Mouse (Mus musculus): ENCODE measurements around the gene Tjp2.
A peak's percentile ranks its signal among the peaks of the same experiment; 100 is the strongest.
"Not testable (repeated sequence)": the region's sequence is repeated elsewhere in the genome, so short reads cannot be mapped to it uniquely, and the experiment has no call there.

Tjp2 gene

DNA sequence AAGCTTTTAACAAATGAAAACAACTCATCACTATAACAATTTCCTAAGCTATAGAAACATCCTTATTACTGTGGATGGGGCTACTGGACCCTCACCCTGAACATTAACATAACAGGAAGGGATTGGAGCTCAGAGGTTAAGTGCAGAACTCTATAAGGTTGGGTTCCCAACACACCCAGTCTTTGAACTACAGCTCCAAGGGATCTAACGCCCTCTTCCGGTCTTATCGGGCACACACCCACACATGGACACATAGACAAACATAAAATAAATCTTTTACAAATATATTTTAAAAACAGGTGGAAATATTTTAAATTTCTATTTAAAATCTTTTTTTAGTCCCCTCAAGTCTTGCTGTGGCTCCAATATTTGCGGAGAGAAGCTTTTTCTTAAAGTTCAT is 3.4 kb downstream of the Tjp2 start:
- no peak for DNase-seq (ENCODE audit: low spot score)

DNA sequence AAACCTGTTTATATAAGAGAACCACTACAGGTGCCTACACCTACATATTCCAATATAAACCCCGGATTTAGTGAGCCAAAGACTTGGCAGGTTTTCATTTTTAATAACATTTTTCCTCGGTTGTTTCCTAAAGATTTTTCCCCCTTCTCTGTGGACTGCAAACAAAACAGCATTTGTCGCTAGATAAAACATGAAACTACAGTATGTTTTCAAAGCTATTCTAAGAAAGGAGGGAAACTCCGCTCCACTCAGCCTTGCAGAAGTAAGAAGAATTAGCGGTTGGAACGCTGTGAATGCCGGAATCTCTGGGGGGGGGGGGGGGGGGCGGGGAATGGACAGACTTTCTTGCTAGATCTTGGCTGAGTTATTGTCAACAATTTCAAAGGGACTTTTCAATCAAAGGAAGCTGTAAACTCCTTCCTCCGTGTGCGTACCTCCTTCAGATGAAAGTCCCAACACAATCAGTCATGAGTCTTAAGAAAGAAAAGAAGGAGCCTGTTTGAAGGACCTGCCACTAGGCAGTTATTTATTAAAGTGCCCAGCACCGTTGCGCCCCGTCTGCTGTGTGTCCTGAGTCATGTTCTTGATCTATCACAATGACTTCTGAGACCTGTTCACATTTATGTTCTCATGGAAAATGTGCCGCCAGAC is 3.9 kb downstream of the Tjp2 start:
- DNase-seq (ENCODE audit: low spot score): peak; percentile 38

DNA sequence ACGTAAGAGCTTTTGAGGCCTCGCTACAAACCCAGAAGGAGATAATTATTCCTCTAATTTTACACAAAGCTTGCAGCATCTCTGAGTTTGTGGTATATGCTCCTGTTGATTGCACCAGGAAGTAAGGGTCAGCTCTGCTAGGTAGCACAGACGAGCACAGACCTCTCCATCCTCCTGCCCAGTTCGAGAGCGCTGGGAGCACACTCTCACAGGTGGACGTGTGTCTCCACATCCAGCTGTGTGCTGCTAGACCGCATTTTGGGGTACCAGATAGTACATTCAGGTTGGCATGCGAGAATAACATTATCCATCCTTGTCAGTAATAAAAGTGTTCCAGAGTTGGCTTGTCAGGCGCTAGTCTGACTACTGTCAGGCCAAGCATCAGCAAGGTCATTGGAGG is 5.8 kb downstream of the Tjp2 start:
- DNase-seq (ENCODE audit: low spot score): no peak

DNA sequence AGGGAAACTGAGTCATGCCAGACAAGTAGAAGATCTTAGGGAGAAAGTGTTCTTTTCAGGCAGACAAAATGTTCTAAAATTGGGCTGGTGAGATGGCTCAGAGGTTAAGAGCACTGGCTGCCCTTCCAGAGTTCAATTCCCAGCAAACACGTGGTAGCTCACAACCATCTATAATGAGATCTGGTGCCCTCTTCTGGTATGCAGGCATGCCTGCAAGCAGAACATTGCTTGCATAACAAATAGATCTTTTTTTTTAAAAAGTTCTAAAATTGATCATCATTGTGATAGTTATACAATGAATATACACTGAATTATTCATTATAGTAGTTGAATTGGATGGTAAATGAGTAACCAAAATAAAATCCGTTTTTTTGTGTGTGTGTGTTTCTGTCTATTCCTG is 6.5 kb downstream of the Tjp2 start:
- DNase-seq (ENCODE audit: low spot score): no peak

DNA sequence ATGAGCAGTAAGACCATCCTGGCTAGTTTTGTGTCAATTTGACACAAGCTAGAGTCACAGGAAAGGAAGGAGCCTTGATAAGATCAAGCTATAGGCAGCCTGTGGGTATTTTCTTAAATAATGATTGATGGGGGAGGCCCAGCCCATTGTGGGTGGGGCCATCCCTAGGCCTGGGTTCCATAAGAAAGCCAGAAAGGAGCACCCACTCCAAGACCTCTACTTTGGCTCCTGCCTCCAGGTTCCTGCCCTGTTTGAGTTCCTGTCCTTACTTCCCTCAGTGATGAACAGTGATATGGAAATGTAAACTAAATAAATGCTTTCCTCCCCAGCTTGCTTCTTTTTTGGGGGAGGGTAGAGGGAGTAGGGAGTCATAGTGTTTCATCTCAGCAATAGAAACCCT is 7.0 kb downstream of the Tjp2 start:
- DNase-seq (ENCODE audit: low spot score): no peak

DNA sequence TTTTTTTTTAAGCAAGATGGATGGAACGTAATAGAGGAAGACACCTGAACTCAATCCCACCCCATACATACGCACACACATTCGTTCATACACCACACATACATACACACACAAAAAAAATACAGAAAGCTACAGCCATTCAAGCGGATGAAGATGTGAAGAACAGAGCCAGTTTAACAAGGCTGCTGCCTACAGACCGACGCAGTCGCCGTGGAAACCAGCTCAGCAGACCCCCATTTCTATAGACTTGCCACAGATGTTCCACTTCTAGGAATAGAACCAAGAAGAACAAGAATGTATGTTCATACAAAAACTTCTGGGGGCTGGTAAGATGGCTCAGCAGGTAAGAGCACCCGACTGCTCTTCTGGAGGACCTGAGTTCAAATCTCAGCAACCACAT is 8.1 kb downstream of the Tjp2 start:
- DNase-seq (ENCODE audit: low spot score): no peak

DNA sequence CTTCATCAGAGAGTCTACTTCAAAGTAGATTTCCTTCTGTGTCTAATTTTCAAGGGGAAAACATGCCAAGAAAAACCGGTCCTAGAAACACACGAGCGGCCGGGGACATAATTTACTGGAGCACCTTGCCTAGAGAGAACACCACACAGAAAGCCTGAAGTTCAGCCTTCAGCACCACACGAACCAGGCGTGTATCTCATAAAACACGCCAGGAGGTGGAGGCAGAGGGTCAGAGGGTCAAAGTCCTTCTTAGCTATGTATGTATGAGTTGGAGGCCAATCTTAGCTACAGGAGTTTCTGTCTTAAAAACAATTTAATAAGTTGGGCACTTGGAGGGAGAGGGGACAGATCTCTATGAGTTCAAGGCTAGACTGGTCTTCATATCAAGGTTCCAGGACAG is 9.9 kb downstream of the Tjp2 start:
- DNase-seq (ENCODE audit: low spot score): no peak

DNA sequence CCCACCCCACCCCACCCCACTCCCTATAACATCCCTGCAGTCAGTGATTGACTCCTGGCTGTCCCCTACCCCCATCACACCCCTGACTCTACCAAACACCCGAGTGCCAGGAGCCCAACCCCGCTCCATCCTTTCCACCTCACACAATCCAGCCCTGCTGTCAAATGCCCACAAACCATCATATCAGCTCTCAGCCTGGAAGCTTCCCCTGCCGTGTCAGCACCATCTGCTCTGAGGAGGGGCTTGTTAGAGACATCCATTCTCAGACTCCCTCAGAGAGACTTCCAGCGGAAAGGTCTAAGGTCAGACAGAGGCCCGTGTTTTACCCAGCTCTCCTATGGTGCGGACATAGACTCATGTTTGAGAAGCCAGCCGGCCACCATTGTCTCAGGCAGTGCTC is 11.5 kb downstream of the Tjp2 start:
- DNase-seq (ENCODE audit: low spot score): peak; percentile 72

DNA sequence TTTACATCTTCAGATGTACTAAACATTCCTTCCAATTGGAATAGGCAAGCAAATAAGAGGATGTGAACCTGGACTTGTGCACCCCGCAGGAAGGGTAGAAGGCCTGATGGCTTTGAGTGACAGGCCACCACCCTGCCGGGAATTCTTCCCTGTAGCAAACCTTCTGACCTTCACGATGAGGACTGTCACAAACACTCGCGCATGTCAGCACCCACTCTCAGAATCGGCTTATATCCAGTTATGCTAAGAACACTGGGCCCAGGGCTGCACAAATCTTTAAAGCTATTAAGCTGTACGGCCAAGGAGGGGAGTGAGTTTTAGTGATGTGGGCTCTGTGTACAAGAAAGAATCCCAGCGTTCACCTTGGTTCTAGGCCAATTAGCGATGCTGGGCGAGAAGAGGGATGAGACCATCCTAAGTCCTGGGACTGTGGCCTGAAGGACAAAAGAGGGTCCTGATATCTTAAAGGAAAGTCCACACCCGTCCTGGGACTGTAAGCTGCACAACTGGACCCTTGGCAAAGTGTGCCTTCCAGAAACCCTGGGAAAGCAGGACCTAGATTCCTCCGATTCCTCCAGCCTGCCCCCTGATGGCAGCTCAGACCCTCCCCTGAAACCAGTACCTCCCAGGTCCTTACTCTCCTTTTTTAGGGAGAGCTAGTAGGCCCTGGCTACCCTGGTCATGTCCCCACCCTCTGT is 12.1 kb downstream of the Tjp2 start:
- DNase-seq (ENCODE audit: low spot score): no peak

DNA sequence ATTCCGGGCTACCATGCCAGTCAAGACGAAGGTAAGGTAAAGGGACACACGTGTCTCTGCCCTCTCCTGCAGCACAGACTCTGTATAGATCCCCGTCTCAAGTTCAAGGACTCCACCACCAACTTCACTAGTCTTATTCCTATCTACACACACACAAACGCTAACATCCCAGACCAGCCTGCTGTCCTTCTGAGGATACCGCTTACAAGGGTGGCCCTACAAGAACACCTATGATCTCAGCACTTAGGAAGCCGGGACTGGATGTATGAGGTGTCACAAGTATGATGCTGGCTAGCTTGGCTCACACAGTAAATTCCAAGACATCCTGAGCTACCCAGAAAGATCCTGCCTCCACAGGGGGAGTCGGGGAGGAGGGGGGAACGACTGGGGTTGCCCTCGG is 13.7 kb downstream of the Tjp2 start:
- DNase-seq (ENCODE audit: low spot score): no peak

DNA sequence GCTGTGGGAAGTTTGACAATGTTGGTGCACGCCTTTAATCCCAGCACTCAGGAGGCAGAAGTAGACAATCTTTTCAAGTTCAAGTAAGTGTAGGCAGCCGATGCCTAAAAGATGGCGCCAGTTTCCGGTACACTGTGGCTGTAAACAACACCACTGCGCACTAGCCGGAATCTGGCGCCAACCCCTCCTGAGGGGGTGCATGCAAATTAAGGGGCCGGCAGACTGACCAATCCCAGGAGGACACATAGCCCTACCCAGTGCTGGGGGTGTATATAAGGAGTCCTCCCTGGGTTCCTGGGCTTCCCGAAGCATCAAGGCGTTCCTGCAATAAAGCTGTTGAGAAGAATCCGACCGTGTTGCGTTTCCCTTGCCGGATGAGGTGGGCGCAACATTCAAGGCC is 15.3 kb downstream of the Tjp2 start:
- DNase-seq (ENCODE audit: low spot score): no peak

DNA sequence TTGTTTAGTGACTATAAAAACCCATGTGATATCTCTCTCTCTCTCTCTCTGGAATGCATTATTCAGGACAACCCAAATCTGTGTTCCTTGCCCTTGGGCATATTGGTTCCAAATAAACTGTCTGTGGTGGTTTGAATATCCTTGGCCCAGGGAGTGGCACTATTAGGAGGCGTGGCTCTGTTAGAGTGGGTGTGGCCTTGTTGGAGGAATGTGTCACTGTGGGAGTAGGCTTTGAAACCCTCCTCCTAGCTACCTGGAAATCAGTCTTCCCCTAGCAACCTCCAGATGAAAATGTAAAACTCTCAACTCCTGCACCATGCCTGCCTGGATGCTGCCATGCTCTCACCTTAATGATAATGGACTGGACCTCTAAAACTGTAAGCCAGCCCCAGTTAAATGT is 16.9 kb downstream of the Tjp2 start:
- DNase-seq (ENCODE audit: low spot score): no peak

DNA sequence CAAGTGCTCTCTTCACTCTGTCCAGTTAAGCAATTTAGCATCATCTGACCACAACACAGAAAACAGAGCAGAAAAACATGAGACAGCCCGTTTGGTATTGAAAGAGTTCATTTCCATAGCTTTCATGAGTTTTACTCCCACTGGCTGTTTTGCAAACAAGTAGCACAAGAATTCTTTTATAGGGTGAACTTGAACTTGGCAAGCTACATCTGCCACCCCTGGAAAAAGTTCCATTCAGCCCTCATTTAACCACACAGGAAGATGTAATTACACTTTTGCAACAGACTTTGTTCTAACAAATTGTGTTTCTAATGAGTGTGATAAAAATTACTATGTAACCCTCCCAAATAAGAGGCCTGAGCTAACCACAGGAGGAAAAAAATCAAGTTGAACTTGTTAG is 19.8 kb downstream of the Tjp2 start:
- DNase-seq (ENCODE audit: low spot score): no peak

DNA sequence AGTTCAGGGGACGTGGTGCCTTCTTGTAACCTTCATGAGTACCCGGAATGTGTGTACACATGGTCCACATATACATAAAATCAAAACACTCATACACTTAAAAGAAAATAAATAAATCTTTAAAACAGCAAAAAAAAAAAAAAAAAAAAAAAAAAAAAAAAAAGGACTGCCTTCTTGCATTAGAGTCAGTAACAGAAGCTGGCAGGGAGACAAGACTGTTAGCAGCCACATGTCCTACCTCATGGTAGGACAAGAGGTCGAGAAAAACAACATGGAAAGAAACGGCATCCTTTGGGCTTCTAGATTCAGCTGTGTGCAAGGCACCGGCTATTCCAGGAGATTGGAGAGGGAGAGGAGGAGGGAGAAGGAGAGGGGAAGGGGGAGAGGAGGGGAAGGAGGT is 23.0 kb downstream of the Tjp2 start:
- DNase-seq (ENCODE audit: low spot score): no peak

DNA sequence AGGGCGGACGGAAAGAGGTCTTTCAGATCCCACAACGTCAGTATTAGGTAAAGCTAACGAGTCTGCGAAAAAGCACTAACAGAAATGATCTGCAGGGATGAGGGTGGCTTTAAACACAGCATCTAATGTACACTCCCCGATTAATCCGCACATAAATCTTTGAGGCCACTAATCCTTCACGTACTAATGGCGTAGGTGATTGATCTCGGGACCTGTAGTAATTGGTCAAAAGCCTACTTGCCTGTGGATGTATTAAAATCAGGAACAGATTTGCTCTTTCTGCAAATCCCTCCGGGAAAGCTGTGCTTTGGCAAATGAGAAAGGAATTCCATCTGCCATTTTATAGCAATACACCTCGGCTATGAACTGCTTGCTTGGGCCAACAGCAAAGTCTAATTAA is 24.3 kb downstream of the Tjp2 start:
- peak; percentile 56 for DNase-seq (ENCODE audit: low spot score)

DNA sequence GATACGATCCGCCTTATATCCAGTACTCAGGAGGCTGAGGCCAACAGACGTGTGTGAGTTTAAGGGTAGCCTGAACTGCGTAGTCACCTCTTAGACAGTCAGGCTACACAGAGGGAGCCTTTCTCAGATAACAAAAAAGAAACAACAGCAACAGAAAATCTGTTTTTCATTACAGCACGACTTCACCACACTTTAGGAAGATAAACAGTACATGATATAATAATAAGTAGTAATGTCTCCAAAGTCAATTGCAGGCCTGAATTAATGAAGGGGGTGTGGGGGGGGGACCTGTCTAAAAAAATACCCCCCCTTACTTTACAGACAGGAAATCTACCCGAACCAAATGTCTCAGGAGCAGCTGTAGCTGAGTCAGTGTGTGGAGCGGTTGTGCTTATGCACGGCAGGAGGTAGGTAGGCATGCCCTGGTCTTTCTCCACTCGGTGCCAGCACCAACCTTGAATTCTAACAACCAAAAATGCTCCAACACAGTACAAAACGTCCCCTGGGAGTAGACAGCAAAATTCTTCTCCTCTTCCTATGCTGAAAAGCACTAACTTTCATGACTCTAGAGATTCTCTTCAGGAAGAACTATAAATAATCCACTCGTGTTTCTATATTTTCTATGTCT is 26.0 kb downstream of the Tjp2 start:
- no peak for DNase-seq (ENCODE audit: low spot score)

DNA sequence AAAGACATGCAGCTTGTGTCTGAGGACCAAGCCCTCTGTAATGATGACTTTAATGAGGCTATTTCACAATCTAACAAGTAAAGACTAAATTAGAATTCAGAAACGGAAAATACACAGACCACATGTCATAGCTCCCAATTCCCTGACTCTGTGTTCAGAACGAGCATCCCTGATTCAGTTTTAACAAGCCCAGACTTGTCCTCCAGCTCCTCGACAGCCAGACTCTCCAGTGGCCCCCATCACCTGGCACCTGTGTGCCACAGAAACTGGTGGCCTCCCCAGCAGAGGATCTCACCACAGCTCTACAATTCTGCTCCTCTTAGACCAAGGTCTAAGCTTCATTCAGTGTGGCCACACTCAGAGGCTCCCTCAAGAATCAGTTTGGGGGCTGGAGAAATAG is 27.5 kb downstream of the Tjp2 start:
- DNase-seq (ENCODE audit: low spot score): no peak

DNA sequence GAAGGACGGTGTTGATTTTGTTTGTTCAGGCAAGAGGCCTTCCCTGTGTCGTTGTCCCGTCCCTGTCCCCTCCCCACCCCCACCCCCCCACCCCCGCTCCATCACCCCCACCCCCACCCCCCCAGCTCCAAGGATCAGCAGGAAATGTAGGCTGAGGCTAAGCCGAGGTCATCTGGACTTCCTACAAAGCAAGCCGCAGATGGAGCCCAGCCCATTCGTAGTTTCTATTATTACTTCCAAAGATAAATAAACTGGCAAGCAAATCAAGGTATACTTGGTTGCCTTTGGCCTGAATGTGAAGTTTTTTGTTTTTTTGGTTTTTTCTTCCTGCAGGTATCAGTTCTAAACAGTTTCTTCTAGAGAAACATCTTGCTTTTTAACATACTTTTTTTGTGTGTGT is 29.6 kb downstream of the Tjp2 start:
- no peak for DNase-seq (ENCODE audit: low spot score)

DNA sequence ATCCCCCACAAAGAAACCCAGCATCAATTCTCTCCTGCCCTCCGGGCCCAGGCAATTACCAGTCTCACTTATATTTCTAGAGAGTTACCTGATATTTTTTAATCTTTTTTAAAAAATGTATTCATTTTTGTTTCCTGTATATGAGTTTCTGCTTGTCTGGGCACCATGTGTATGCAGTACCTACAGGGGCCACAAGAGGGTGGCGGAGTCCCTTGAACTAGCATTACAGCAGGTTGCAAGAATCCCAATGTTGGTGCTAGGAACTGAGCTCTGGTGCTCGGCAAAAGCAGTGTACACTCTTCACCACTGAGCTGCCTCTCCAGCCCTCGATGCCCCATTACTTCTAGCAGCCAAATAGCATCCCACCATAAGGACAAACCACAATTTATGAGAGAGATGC is 30.6 kb downstream of the Tjp2 start:
- no peak for DNase-seq (ENCODE audit: low spot score)

DNA sequence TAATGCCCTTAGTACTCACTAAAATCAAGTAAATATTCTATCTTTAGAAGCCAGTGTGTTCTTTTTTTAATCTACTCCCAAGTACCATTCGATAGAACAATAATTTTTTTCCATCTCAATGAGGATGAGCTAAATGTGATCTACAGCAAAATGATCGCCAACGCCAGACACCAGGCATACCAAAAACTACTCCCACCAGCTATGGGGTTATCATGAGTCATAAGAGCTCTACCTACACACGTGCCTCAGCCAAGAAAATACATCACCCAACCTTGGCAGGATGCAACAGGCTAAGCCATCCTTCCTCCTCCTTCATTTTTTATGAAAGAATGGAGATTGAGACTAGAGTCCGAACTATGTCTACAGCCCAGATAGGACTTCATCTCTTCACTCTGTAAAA is 31.9 kb downstream of the Tjp2 start:
- DNase-seq (ENCODE audit: low spot score): no peak

DNA sequence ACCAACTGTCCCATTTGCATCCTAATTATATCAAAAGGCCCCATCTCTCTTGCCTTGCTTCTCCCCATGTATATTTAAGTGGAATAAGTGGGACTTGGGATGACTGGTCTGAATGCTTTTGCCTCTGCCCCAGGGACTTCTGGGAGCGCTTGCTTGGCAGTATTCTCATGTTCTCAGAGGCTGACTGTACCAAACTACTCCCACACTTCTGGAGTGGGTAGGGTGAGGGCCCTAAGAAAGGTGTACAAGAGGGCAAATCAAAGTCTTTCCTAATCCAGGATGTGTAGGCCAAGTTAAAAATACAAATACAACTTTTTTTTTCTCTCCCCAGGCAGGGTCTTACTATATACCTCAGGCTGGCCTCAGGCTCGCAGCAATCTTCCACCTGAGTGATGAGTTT is 37.0 kb downstream of the Tjp2 start:
- DNase-seq (ENCODE audit: low spot score): no peak

DNA sequence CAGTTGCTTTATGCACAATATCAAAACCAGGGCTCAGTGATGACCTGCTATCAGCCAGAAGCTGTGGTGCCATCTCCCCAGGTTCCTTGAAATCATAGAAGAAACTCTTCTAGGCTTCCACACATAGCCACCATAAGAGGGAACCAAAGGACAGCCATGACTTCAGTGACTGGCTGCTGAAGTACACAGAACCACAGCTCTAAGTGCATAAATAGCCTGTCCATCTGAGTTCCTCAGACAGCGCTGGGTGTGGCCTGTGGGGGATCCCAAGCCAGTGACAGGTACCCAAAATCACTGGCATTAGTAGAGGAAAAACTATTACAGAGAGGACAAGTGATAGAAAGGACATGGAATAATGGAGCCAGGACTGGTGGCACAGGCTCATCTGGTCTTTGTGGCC is 37.5 kb downstream of the Tjp2 start:
- not testable (repeated sequence) for DNase-seq (ENCODE audit: low spot score)

DNA sequence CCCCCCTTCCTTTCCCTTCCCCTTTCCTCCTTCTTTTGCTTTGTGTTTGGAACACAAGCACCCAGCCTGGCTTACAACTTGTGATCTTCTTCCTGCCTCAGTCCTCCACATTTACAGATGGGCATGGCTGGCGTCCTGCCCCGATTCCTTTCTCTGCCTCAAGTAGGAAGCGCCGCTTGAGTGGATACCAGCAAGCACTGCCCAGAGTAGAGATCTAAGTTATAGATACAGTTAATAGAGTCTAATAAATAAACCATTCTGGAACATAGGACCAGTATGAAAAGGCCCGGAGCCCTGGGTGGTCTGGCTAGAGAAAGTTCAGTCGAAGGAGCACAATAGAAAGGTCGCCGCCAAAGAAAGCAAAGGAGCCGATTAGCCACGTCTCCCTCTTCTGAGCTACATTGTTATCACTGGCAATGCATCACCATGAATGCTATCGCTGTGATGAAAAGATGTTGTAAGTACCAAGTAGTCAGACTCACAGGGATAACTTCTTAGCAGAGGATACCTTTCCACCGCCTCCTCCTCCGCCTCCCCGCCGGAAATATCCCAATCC is 41.1 kb downstream of the Tjp2 start:
- no peak for DNase-seq (ENCODE audit: low spot score)

DNA sequence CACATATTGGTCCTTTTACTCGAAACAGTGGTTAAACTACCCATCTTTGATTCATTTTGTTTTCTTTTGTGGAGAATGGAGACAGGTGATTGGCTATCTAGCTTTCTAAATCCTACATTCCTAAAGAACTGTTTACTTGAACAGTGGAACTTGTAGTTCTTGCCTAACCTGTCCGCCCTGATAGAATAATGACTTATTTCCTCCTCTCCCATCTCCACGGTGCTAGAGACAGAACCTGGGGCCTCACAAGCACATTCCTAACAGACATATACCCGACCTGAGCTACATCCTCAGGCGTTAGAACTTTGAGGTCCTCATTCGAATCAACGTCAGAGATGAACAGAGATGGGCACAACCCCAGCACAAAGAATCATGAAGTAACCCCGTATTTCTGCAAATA is 44.4 kb downstream of the Tjp2 start:
- DNase-seq (ENCODE audit: low spot score): no peak

All from embryo, embryonic 10.5 days (tissue).